Mouse (Mus musculus): ENCODE measurements at regions not wholly inside any gene's neighbourhood (a gene's known extent, or its start where the extent isn't known, plus 50 kb on each side); places are given as distances from the start of the nearest gene placed in this dataset.

DNA sequence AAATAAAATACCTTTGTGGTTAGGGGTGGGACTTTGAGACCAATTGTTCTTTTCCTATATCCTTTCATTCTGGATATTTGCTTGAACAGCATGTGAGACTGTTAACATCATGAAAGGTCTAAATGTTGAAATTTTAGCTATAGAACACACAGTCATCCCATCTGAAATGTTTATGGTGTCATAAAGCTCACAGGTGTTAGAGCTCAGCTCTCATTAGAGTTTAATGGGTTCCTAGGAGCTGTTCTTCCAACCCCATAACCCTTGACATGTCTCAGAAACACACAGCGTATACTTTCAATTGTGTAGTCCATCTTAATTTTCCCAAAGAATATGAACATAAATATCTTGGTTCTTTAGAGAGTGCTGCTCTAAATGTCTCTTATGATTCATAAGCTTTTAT, 61.6 kb upstream of the Zwint start:
- H3K9ac ChIP-seq (ENCODE audit: low read depth, low read length): no peak overlapping the region
- no peaks in the 10 kb centered on the region for H3K4me1 ChIP-seq (ENCODE audit: control insufficient read depth, insufficient read depth, low read length)
- ATAC-seq: no peak
- H3K36me3 ChIP-seq (ENCODE audit: control insufficient read depth, insufficient read depth, low read length): no peaks in the 10 kb centered on the region
- H3K4me2 ChIP-seq (ENCODE audit: low read depth, low read length): no peak overlapping the region
- 79% methylated on average over 1 of the region's 1 CpGs for WGBS
- no peak overlapping the region for H3K27ac ChIP-seq (ENCODE audit: low read length)
- no peaks in the 10 kb centered on the region for H3K27me3 ChIP-seq (replicated peaks; ENCODE audit: control insufficient read depth, insufficient read depth, low read length)
- no peaks in the 10 kb centered on the region for H3K9me3 ChIP-seq (ENCODE audit: control insufficient read depth, low read length)
- H3K4me3 ChIP-seq (ENCODE audit: low read length): no peak overlapping the region

Data from intestine, embryonic 16.5 days (tissue).